Mouse (Mus musculus) cortical plate, adult 2 months (tissue): Measurements from ENCODE around the gene Eif2ak3.

Source experiments
- CTCF ChIP-seq: fragments of 200-500 bp; IDR thresholded peaks from 2 replicates; pipeline ENCODE4 v1.5.1; 2011; ENCODE audit warnings: mild to moderate bottlenecking, control low read depth, low read length; ENCODE audit not compliant: insufficient read depth; ENCODE audit errors: extremely low read depth
- POLR2A ChIP-seq: fragments of 200-500 bp; IDR thresholded peaks from 2 replicates; pipeline ENCODE4 v1.6.1; 2011; ENCODE audit warnings: mild to moderate bottlenecking, low read length, control low read depth; ENCODE audit not compliant: insufficient read depth; ENCODE audit errors: extremely low read depth

DNA sequence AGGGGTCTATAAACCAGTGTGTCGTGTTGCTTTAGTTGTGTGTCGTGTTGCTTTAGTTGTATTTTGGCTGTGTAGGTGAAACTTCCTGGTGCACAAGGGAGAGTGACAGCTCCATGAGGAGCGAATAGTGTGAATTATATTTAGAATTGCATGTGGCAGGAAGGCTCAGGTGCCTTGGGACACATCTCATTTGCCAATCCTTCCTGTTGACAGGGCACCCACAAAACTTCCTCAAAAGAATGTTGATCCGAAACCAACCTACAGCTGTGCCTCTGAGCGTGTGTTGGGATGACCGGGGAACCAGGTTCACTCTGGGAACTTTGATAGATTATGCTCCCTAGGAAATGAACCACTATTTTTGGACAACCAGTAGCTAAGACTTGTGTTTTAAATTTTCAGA, 20.0 kb downstream of the Eif2ak3 start:
- TF ChIP-seq CTCF (no peak), POLR2A (no peak)
